Mouse (Mus musculus) heart, postnatal 0 days (tissue): ENCODE data around the gene Cdc20b. TPM values are rescaled to one million over a fixed set of nuclear protein-coding genes. Genes with fewer than 3 reads are reported as not detected.

Source experiments
- ATAC-seq: fragments of 200-750 bp; cut with Nextera tagmentation; 2 replicates; pipeline ENCODE4 v1.8.0; 2017; ENCODE audit warnings: low read depth, moderate number of reproducible peaks, moderate library complexity; ENCODE audit not compliant: insufficient read depth
- DNase-seq: peaks from one replicate; pipeline ENCODE4 v3.0.0-alpha.2; 2016; ENCODE audit warnings: low spot score
- H3K27ac ChIP-seq: fragments of 300-500 bp; sonication (generic); 2 replicates; pipeline ENCODE4 v1.5.1; 2014; ENCODE audit warnings: low read depth, mild to moderate bottlenecking
- H3K27me3 ChIP-seq: fragments of 300-500 bp; sonication (generic); 2 replicates; pipeline ENCODE4 v1.6.1; 2014; ENCODE audit warnings: low read length, mixed read lengths; ENCODE audit not compliant: control insufficient read depth, insufficient read depth
- H3K36me3 ChIP-seq: fragments of 300-500 bp; sonication (generic); replicated peaks from 2 replicates; pipeline ENCODE4 v1.6.1; 2014; ENCODE audit warnings: low read length, mixed read lengths; ENCODE audit not compliant: control insufficient read depth, insufficient read depth
- H3K4me1 ChIP-seq: fragments of 300-500 bp; sonication (generic); 2 replicates; pipeline ENCODE4 v1.6.1; 2014; ENCODE audit warnings: antibody characterized with exemption; ENCODE audit not compliant: control insufficient read depth, insufficient read depth
- H3K4me2 ChIP-seq: fragments of 300-500 bp; sonication (generic); 2 replicates; pipeline ENCODE4 v1.6.1; 2014; ENCODE audit warnings: low read depth, mild to moderate bottlenecking, low read length, moderate library complexity
- H3K4me3 ChIP-seq: fragments of 300-500 bp; sonication (generic); 2 replicates; pipeline ENCODE4 v1.5.1; 2014; ENCODE audit warnings: low read depth, low read length
- H3K9ac ChIP-seq: fragments of 300-500 bp; sonication (generic); replicated peaks from 2 replicates; pipeline ENCODE4 v1.6.1; 2014; ENCODE audit warnings: low read depth, low read length, mixed read lengths
- H3K9me3 ChIP-seq: fragments of 300-500 bp; sonication (generic); replicated peaks from 2 replicates; pipeline ENCODE4 v1.6.1; 2016; ENCODE audit warnings: low read length; ENCODE audit not compliant: control insufficient read depth
- CTCF ChIP-seq: IDR thresholded peaks from 2 replicates; pipeline ENCODE4 v1.5.1; 2016; ENCODE audit warnings: antibody characterized with exemption, control low read depth, low read depth
- EP300 ChIP-seq: IDR thresholded peaks from 2 replicates; pipeline ENCODE4 v1.6.1; 2016; ENCODE audit warnings: antibody characterized with exemption, low read depth
- WGBS: fragments of 180-500 bp; shearing (Covaris S2); extraction: QIAGEN DNeasy Blood & Tissue Kit; methylation state at CpG from one replicate; pipeline ENCODE4 v1.1.7; 2014; 5-methylcytosine and 5-hydroxymethylcytosine counted together
- microRNA counts: library from miRNA; unstranded; fragments of <30 nt; microRNA quantifications from one replicate; lab custom pipeline; 2015
- microRNA-seq: library from miRNA; unstranded; fragments of <30 nt; microRNA quantifications from one replicate; pipeline ENCODE4, GENCODE M21; 2016
- polyA plus RNA-seq: library from polyadenylated mRNA; unstranded; fragments of >200 nt; fragmentation: Nextera tagmentation; extraction: Ambion mirVana; gene quantifications from 2 replicates; pipeline ENCODE4 v1.2.1, GENCODE M21; 2015
- total RNA-seq: library from RNA; depleted of rRNA; stranded (reverse); fragments of >200 nt; gene quantifications from 2 replicates; pipeline ENCODE4 v1.2.3, GENCODE M21; 2014; ENCODE audit warnings: low replicate concordance; rRNA removed

Gene Cdc20b
- total and polyA plus RNA-seq, 2 experiments from 2014 or later = not detected

- H3K4me3 ChIP-seq = no peak overlapping the region
- no peak for ATAC-seq
- no peak overlapping the region for H3K4me2 ChIP-seq
- H3K27me3 ChIP-seq = no peaks in the 10 kb centered on the region
- no peaks in the 10 kb centered on the region for H3K36me3 ChIP-seq
- H3K9me3 ChIP-seq = no peaks in the 10 kb centered on the region
- no peak overlapping the region for H3K27ac ChIP-seq
- TF ChIP-seq EP300 (no peak), CTCF (no peak)
- 41% methylated on average over 4 of the region's 4 CpGs for WGBS
- no peak overlapping the region for H3K9ac ChIP-seq
- no peaks in the 10 kb centered on the region for H3K4me1 ChIP-seq
- DNase-seq = no peak
Observed at GRCm38 (mm10) chr13:113118977-113119376, 84.1 kb downstream of the Cdc20b start.

GRCm38 (mm10) chr13:113120324-113121237 is 85.7 kb downstream of the Cdc20b start:
- Histone ChIP-seq H3K36me3 (no peaks in the 10 kb centered on the region), H3K9ac (no peak overlapping the region), H3K9me3 (no peaks in the 10 kb centered on the region), H3K27me3 (no peaks in the 10 kb centered on the region), H3K27ac (no peak overlapping the region), H3K4me2 (no peak overlapping the region), H3K4me1 (no peaks in the 10 kb centered on the region), H3K4me3 (no peak overlapping the region)
- 80% methylated on average over 17 of the region's 17 CpGs for WGBS
- TF ChIP-seq EP300 = no peak
- TF ChIP-seq CTCF = no peak
- ATAC-seq (no peak), DNase-seq (no peak)

GRCm38 (mm10) chr13:113121326-113121725 is 86.4 kb downstream of the Cdc20b start:
- ATAC-seq (no peak), DNase-seq (no peak)
- no peak overlapping the region for H3K9ac ChIP-seq
- no peaks in the 10 kb centered on the region for H3K4me1 ChIP-seq
- H3K27ac ChIP-seq = no peak overlapping the region
- WGBS = 86% methylated on average over 14 of the region's 14 CpGs
- no peaks in the 10 kb centered on the region for H3K27me3 ChIP-seq
- H3K9me3 ChIP-seq = no peaks in the 10 kb centered on the region
- no peaks in the 10 kb centered on the region for H3K36me3 ChIP-seq
- no peak overlapping the region for H3K4me3 ChIP-seq
- H3K4me2 ChIP-seq = no peak overlapping the region
- TF ChIP-seq EP300 (no peak), CTCF (no peak)

GRCm38 (mm10) chr13:113129974-113130373 is 95.1 kb downstream of the Cdc20b start:
- no peak for DNase-seq
- H3K27me3 ChIP-seq = no peaks in the 10 kb centered on the region
- no peak overlapping the region for H3K9ac ChIP-seq
- H3K4me2 ChIP-seq = no peak overlapping the region
- H3K4me1 ChIP-seq = no peaks in the 10 kb centered on the region
- no peak overlapping the region for H3K4me3 ChIP-seq
- 77% methylated on average over 1 of the region's 1 CpGs for WGBS
- H3K9me3 ChIP-seq = no peaks in the 10 kb centered on the region
- H3K27ac ChIP-seq = no peak overlapping the region
- H3K36me3 ChIP-seq = no peaks in the 10 kb centered on the region
- TF ChIP-seq EP300 (no peak), CTCF (no peak)
- ATAC-seq = no peak

- no peaks in the 10 kb centered on the region for H3K9me3 ChIP-seq
- no peak overlapping the region for H3K27ac ChIP-seq
- no peak overlapping the region for H3K4me2 ChIP-seq
- ATAC-seq (no peak), DNase-seq (no peak)
- no peaks in the 10 kb centered on the region for H3K4me1 ChIP-seq
- H3K4me3 ChIP-seq = no peak overlapping the region
- WGBS = 80% methylated on average over 1 of the region's 1 CpGs
- H3K27me3 ChIP-seq = no peaks in the 10 kb centered on the region
- no peaks in the 10 kb centered on the region for H3K36me3 ChIP-seq
- H3K9ac ChIP-seq = no peak overlapping the region
- TF ChIP-seq CTCF = no peak
- TF ChIP-seq EP300 = no peak
Observed at GRCm38 (mm10) chr13:113139597-113139996, 104.7 kb downstream of the Cdc20b start.

MicroRNAs encoded within 50 kb of the gene (microRNA counts, 519-probe panel; counts per million panel counts)
- not detected for microRNA mmu-miR-449a (lab: Ali Mortazavi, UCI)
- microRNA mmu-miR-449b (lab: Ali Mortazavi, UCI) = not detected
- not detected for microRNA mmu-miR-449c (lab: Ali Mortazavi, UCI)

Small RNAs within 50 kb of the gene (microRNA-seq; reads per million reads assigned to microRNA genes)
- gene Mir449a (27.1 reads per million, percentile 40 among the genes with 10 or more reads in this experiment), gene Mir449b (not detected), gene Mir449c (not detected)

Other genes with a start within 250 kb of the Cdc20b start
- gene Plpp1, start 234.3 kb upstream of the Cdc20b start, total RNA-seq = 88.7 and 129 TPM in 2 replicates
- gene Plpp1, start 234.3 kb upstream of the Cdc20b start, polyA plus RNA-seq = 89.4 and 101 TPM in 2 replicates
- gene Mtrex, start 107.7 kb upstream of the Cdc20b start, total RNA-seq = 14.3 and 15.5 TPM in 2 replicates
- 22.3 and 23.4 TPM in 2 replicates for gene Mtrex, start 107.7 kb upstream of the Cdc20b start, polyA plus RNA-seq
- 6.4 and 15.0 TPM in 2 replicates for gene Dhx29, start 107.7 kb upstream of the Cdc20b start, total RNA-seq
- gene Dhx29, start 107.7 kb upstream of the Cdc20b start, polyA plus RNA-seq = 12.1 and 13.2 TPM in 2 replicates
- gene Ccno, start 47.3 kb upstream of the Cdc20b start, total RNA-seq = 0.23 TPM in 1 of 2 replicates, not detected in the other
- 0.14 and 0.29 TPM in 2 replicates for gene Ccno, start 47.3 kb upstream of the Cdc20b start, polyA plus RNA-seq
- gene Mcidas, start 41.3 kb upstream of the Cdc20b start, total RNA-seq = not detected in 2 replicates
- 0.08 TPM in 1 of 2 replicates, not detected in the other for gene Mcidas, start 41.3 kb upstream of the Cdc20b start, polyA plus RNA-seq
- 26.8 and 32.3 TPM in 2 replicates for gene Gpx8, start 11.3 kb downstream of the Cdc20b start, total RNA-seq
- 100 and 109 TPM in 2 replicates for gene Gpx8, start 11.3 kb downstream of the Cdc20b start, polyA plus RNA-seq
- gene Gzma, start 65.9 kb downstream of the Cdc20b start, total RNA-seq = 12.4 TPM in 1 of 2 replicates, not detected in the other
- gene Gzma, start 65.9 kb downstream of the Cdc20b start, polyA plus RNA-seq = 0.31 and 0.36 TPM in 2 replicates
- gene Esm1, start 174.5 kb downstream of the Cdc20b start, total RNA-seq = 1.7 TPM in 1 of 2 replicates, not detected in the other
- gene Esm1, start 174.5 kb downstream of the Cdc20b start, polyA plus RNA-seq = 0.61 and 0.78 TPM in 2 replicates
- gene Gzmk, start 190.8 kb downstream of the Cdc20b start, total RNA-seq = not detected in 2 replicates
- not detected in 2 replicates for gene Gzmk, start 190.8 kb downstream of the Cdc20b start, polyA plus RNA-seq